Mouse (Mus musculus) lung, postnatal 0 days (tissue): ENCODE data around the gene Defb28.

Experiments
- CTCF ChIP-seq: IDR thresholded peaks from 2 replicates; pipeline ENCODE4 v1.5.1; 2016; ENCODE audit warnings: antibody characterized with exemption, mild to moderate bottlenecking
- EP300 ChIP-seq: IDR thresholded peaks from 2 replicates; pipeline ENCODE4 v1.6.1; 2016; ENCODE audit warnings: antibody characterized with exemption, mild to moderate bottlenecking, control low read depth

- peak; percentile 82 for TF ChIP-seq CTCF
- TF ChIP-seq EP300 = no peak
Measured at GRCm38 (mm10) chr2:152470973-152471372, 47.1 kb upstream of the Defb28 start.
